Mouse (Mus musculus): ENCODE measurements at regions not wholly inside any gene's neighbourhood (a gene's known extent, or its start where the extent isn't known, plus 50 kb on each side); places are given as distances from the start of the nearest gene placed in this dataset.

GRCm38 (mm10) chr7:111969198-111969887 is 54.0 kb upstream of the Usp47 start:
- Histone ChIP-seq H3K36me3 (ENCODE audit: control insufficient read depth, insufficient read depth, low read length) (no peaks in the 10 kb centered on the region), H3K27ac (ENCODE audit: low read depth, low read length) (no peak overlapping the region), H3K9ac (ENCODE audit: low read depth, low read length) (no peak overlapping the region), H3K4me3 (ENCODE audit: low read depth, low read length) (no peak overlapping the region), H3K27me3 (ENCODE audit: control insufficient read depth, insufficient read depth, low read length) (no peaks in the 10 kb centered on the region), H3K4me1 (replicated peaks; ENCODE audit: control insufficient read depth, insufficient read depth, low read length) (no peaks in the 10 kb centered on the region), H3K9me3 (ENCODE audit: control insufficient read depth, low read length) (no peaks in the 10 kb centered on the region), H3K4me2 (replicated peaks; ENCODE audit: low read depth, low read length) (no peak overlapping the region)
- ATAC-seq (ENCODE audit: low FRiP score) (no peak), DNase-seq (ENCODE audit: low spot score) (peak; percentile 81)
- 60% methylated on average over 4 of the region's 4 CpGs for WGBS

- Histone ChIP-seq H3K27ac (ENCODE audit: low read depth, low read length) (no peak overlapping the region), H3K9me3 (ENCODE audit: control insufficient read depth, low read length) (no peaks in the 10 kb centered on the region), H3K4me3 (ENCODE audit: low read depth, low read length) (no peak overlapping the region), H3K4me1 (replicated peaks; ENCODE audit: control insufficient read depth, insufficient read depth, low read length) (no peaks in the 10 kb centered on the region), H3K36me3 (ENCODE audit: control insufficient read depth, insufficient read depth, low read length) (no peaks in the 10 kb centered on the region), H3K4me2 (replicated peaks; ENCODE audit: low read depth, low read length) (no peak overlapping the region), H3K27me3 (ENCODE audit: control insufficient read depth, insufficient read depth, low read length) (no peaks in the 10 kb centered on the region), H3K9ac (ENCODE audit: low read depth, low read length) (no peak overlapping the region)
- ATAC-seq (ENCODE audit: low FRiP score) (no peak), DNase-seq (ENCODE audit: low spot score) (no peak)
- whole genome bisulfite sequencing, result 63% methylated on average over 5 of the region's 5 CpGs
These were observed 55.0 kb upstream of the Usp47 start for GRCm38 (mm10) chr7:111968261-111968660.

- H3K27me3 ChIP-seq (ENCODE audit: control insufficient read depth, insufficient read depth, low read length), result no peaks in the 10 kb centered on the region
- WGBS, result 90% methylated on average over 3 of the region's 3 CpGs
- ATAC-seq (ENCODE audit: low FRiP score), result no peak
These were observed 56.6 kb upstream of the Usp47 start for GRCm38 (mm10) chr7:111966716-111967115.

GRCm38 (mm10) chr7:111963969-111964368 is 59.3 kb upstream of the Usp47 start:
- no peaks in the 10 kb centered on the region for H3K4me1 ChIP-seq (replicated peaks; ENCODE audit: control insufficient read depth, insufficient read depth, low read length)
- no peak overlapping the region for H3K27ac ChIP-seq (ENCODE audit: low read depth, low read length)
- WGBS, result 86% methylated on average over 1 of the region's 1 CpGs
- H3K27me3 ChIP-seq (ENCODE audit: control insufficient read depth, insufficient read depth, low read length), result no peaks in the 10 kb centered on the region
- H3K4me2 ChIP-seq (replicated peaks; ENCODE audit: low read depth, low read length), result no peak overlapping the region
- no peak overlapping the region for H3K9ac ChIP-seq (ENCODE audit: low read depth, low read length)
- H3K4me3 ChIP-seq (ENCODE audit: low read depth, low read length), result no peak overlapping the region
- H3K9me3 ChIP-seq (ENCODE audit: control insufficient read depth, low read length), result no peaks in the 10 kb centered on the region
- no peaks in the 10 kb centered on the region for H3K36me3 ChIP-seq (ENCODE audit: control insufficient read depth, insufficient read depth, low read length)
- ATAC-seq (ENCODE audit: low FRiP score), result no peak
- no peak for DNase-seq (ENCODE audit: low spot score)

More at GRCm38 (mm10) chr7:111966716-111967115, 56.6 kb upstream of the Usp47 start:
- no peaks in the 10 kb centered on the region for H3K4me1 ChIP-seq (replicated peaks; ENCODE audit: control insufficient read depth, insufficient read depth, low read length)
- H3K36me3 ChIP-seq (ENCODE audit: control insufficient read depth, insufficient read depth, low read length), result no peaks in the 10 kb centered on the region
- H3K9ac ChIP-seq (ENCODE audit: low read depth, low read length), result no peak overlapping the region
- no peaks in the 10 kb centered on the region for H3K9me3 ChIP-seq (ENCODE audit: control insufficient read depth, low read length)
- H3K4me2 ChIP-seq (replicated peaks; ENCODE audit: low read depth, low read length), result no peak overlapping the region
- no peak for DNase-seq (ENCODE audit: low spot score)
- H3K27ac ChIP-seq (ENCODE audit: low read depth, low read length), result no peak overlapping the region
- no peak overlapping the region for H3K4me3 ChIP-seq (ENCODE audit: low read depth, low read length)

- Histone ChIP-seq H3K4me2 (replicated peaks; ENCODE audit: low read depth, low read length) (no peak overlapping the region), H3K4me3 (ENCODE audit: low read depth, low read length) (no peak overlapping the region), H3K27me3 (ENCODE audit: control insufficient read depth, insufficient read depth, low read length) (no peaks in the 10 kb centered on the region), H3K9ac (ENCODE audit: low read depth, low read length) (no peak overlapping the region), H3K4me1 (replicated peaks; ENCODE audit: control insufficient read depth, insufficient read depth, low read length) (no peaks in the 10 kb centered on the region), H3K36me3 (ENCODE audit: control insufficient read depth, insufficient read depth, low read length) (no peaks in the 10 kb centered on the region), H3K27ac (ENCODE audit: low read depth, low read length) (no peak overlapping the region), H3K9me3 (ENCODE audit: control insufficient read depth, low read length) (no peaks in the 10 kb centered on the region)
- no peak for ATAC-seq (ENCODE audit: low FRiP score)
- no peak for DNase-seq (ENCODE audit: low spot score)
- WGBS, result 80% methylated on average over 3 of the region's 3 CpGs
These were observed 63.3 kb upstream of the Usp47 start for GRCm38 (mm10) chr7:111959977-111960376.

GRCm38 (mm10) chr7:111956671-111957070 is 66.6 kb upstream of the Usp47 start:
- 68% methylated on average over 2 of the region's 2 CpGs for WGBS

GRCm38 (mm10) chr7:111939631-111940030 is 83.7 kb upstream of the Usp47 start:
- no peaks in the 10 kb centered on the region for H3K36me3 ChIP-seq (ENCODE audit: control insufficient read depth, insufficient read depth, low read length)
- ATAC-seq (ENCODE audit: low FRiP score) (no peak), DNase-seq (ENCODE audit: low spot score) (no peak)
- no peak overlapping the region for H3K4me3 ChIP-seq (ENCODE audit: low read depth, low read length)
- no peak overlapping the region for H3K9ac ChIP-seq (ENCODE audit: low read depth, low read length)
- WGBS, result 96% methylated on average over 4 of the region's 4 CpGs
- no peaks in the 10 kb centered on the region for H3K27me3 ChIP-seq (ENCODE audit: control insufficient read depth, insufficient read depth, low read length)
- no peaks in the 10 kb centered on the region for H3K4me1 ChIP-seq (replicated peaks; ENCODE audit: control insufficient read depth, insufficient read depth, low read length)
- H3K4me2 ChIP-seq (replicated peaks; ENCODE audit: low read depth, low read length), result no peak overlapping the region
- no peak overlapping the region for H3K27ac ChIP-seq (ENCODE audit: low read depth, low read length)
- no peaks in the 10 kb centered on the region for H3K9me3 ChIP-seq (ENCODE audit: control insufficient read depth, low read length)

More at GRCm38 (mm10) chr7:111956671-111957070, 66.6 kb upstream of the Usp47 start:
- no peak overlapping the region for H3K9ac ChIP-seq (ENCODE audit: low read depth, low read length)
- no peaks in the 10 kb centered on the region for H3K27me3 ChIP-seq (ENCODE audit: control insufficient read depth, insufficient read depth, low read length)
- no peak overlapping the region for H3K4me3 ChIP-seq (ENCODE audit: low read depth, low read length)
- ATAC-seq (ENCODE audit: low FRiP score), result no peak
- no peaks in the 10 kb centered on the region for H3K9me3 ChIP-seq (ENCODE audit: control insufficient read depth, low read length)
- DNase-seq (ENCODE audit: low spot score), result no peak
- H3K36me3 ChIP-seq (ENCODE audit: control insufficient read depth, insufficient read depth, low read length), result no peaks in the 10 kb centered on the region
- no peak overlapping the region for H3K27ac ChIP-seq (ENCODE audit: low read depth, low read length)
- no peaks in the 10 kb centered on the region for H3K4me1 ChIP-seq (replicated peaks; ENCODE audit: control insufficient read depth, insufficient read depth, low read length)
- H3K4me2 ChIP-seq (replicated peaks; ENCODE audit: low read depth, low read length), result no peak overlapping the region

GRCm38 (mm10) chr7:111937547-111937946 is 85.8 kb upstream of the Usp47 start:
- 82% methylated on average over 3 of the region's 3 CpGs for WGBS
- H3K36me3 ChIP-seq (ENCODE audit: control insufficient read depth, insufficient read depth, low read length), result no peaks in the 10 kb centered on the region
- no peaks in the 10 kb centered on the region for H3K9me3 ChIP-seq (ENCODE audit: control insufficient read depth, low read length)
- no peaks in the 10 kb centered on the region for H3K27me3 ChIP-seq (ENCODE audit: control insufficient read depth, insufficient read depth, low read length)
- H3K4me1 ChIP-seq (replicated peaks; ENCODE audit: control insufficient read depth, insufficient read depth, low read length), result no peaks in the 10 kb centered on the region
- no peak overlapping the region for H3K4me2 ChIP-seq (replicated peaks; ENCODE audit: low read depth, low read length)
- ATAC-seq (ENCODE audit: low FRiP score), result no peak
- H3K4me3 ChIP-seq (ENCODE audit: low read depth, low read length), result no peak overlapping the region
- no peak overlapping the region for H3K9ac ChIP-seq (ENCODE audit: low read depth, low read length)
- DNase-seq (ENCODE audit: low spot score), result no peak
- H3K27ac ChIP-seq (ENCODE audit: low read depth, low read length), result no peak overlapping the region

GRCm38 (mm10) chr7:111937102-111937501 is 86.2 kb upstream of the Usp47 start:
- no peak overlapping the region for H3K9ac ChIP-seq (ENCODE audit: low read depth, low read length)
- no peak overlapping the region for H3K4me3 ChIP-seq (ENCODE audit: low read depth, low read length)
- no peak for ATAC-seq (ENCODE audit: low FRiP score)
- H3K27me3 ChIP-seq (ENCODE audit: control insufficient read depth, insufficient read depth, low read length), result no peaks in the 10 kb centered on the region
- no peaks in the 10 kb centered on the region for H3K9me3 ChIP-seq (ENCODE audit: control insufficient read depth, low read length)
- H3K4me2 ChIP-seq (replicated peaks; ENCODE audit: low read depth, low read length), result no peak overlapping the region
- H3K27ac ChIP-seq (ENCODE audit: low read depth, low read length), result no peak overlapping the region
- H3K4me1 ChIP-seq (replicated peaks; ENCODE audit: control insufficient read depth, insufficient read depth, low read length), result no peaks in the 10 kb centered on the region
- 79% methylated on average over 2 of the region's 2 CpGs for WGBS
- H3K36me3 ChIP-seq (ENCODE audit: control insufficient read depth, insufficient read depth, low read length), result no peaks in the 10 kb centered on the region
- no peak for DNase-seq (ENCODE audit: low spot score)
